Mouse (Mus musculus): ENCODE measurements at regions not wholly inside any gene's neighbourhood (a gene's known extent, or its start where the extent isn't known, plus 50 kb on each side); places are given as distances from the start of the nearest gene placed in this dataset.
"Not testable (repeated sequence)": the region's sequence is repeated elsewhere in the genome, so short reads cannot be mapped to it uniquely, and the experiment has no call there.

GRCm38 (mm10) chr6:47743856-47744255 lies 69.4 kb downstream of the Pdia4 start:
- TF ChIP-seq EP300, CTCF (IDR thresholded peaks at IDR 0.05; ENCODE audit: low read depth): not testable (repeated sequence)
